Mouse (Mus musculus): Measurements from ENCODE around the gene Cacna1e. TPM values are rescaled to one million over a fixed set of nuclear protein-coding genes. Genes with fewer than 3 reads are reported as not detected.

Cacna1e gene
- total and polyA plus RNA-seq, 3 experiments = 0.60 to 8.5 (median 2.5) TPM

- peak; percentile 90 for DNase-seq (ENCODE audit: extremely low read depth)
- H3K9ac ChIP-seq (ENCODE audit: insufficient read depth, low read depth) = peak overlapping the region; percentile 38; the same call in 1 of the 2 replicates
- peaks cover 29% of the 10 kb centered on the region; the same call in 1 of the 2 replicates for H3K79me2 ChIP-seq (replicated peaks; ENCODE audit: control insufficient read depth, extremely low read depth, insufficient read depth, poor library complexity, severe bottlenecking)
- H3K4me1 ChIP-seq (ENCODE audit: control insufficient read depth in 1 of 2, insufficient read depth in 2 of 2) = peaks cover 73 to 98% of the 10 kb centered on the region in 2 experiments
- H3K4me3 ChIP-seq (replicated peaks in 1 of 3; ENCODE audit: low read depth in 2 of 3, low read length in 2 of 3, poor library complexity in 1 of 3) = no peak overlapping the region
- in situ Hi-C loops (cut with MboI; ENCODE audit: low pct_ligation_motif_present, low pct_unique_long_range_greater_than_20kb, low sequenced_read_pairs) (no loop called here), dilution Hi-C loops (cut with MboI; ENCODE audit: extremely low pct_ligation_motif_present, extremely low pct_unique_long_range_greater_than_20kb, low sequenced_read_pairs) (no loop called here)
- H3K27ac ChIP-seq (ENCODE audit: insufficient read depth, low read depth) = peak overlapping the region; percentile 84
- no peak for TF ChIP-seq MAFK (IDR thresholded peaks at IDR 0.05; ENCODE audit: insufficient replicate concordance, low read length)
- peak; percentile 81 for TF ChIP-seq ETS1 (conservative IDR thresholded peaks at IDR 0.05; ENCODE audit: low read depth, low read length)
- TF ChIP-seq MYC (IDR thresholded peaks at IDR 0.05; ENCODE audit: low read depth, low read length) = peak; percentile 97
- no peak for TF ChIP-seq USF1 (IDR thresholded peaks at IDR 0.05; ENCODE audit: low read depth, low read length)
- no peak for TF ChIP-seq ZKSCAN1 (IDR thresholded peaks at IDR 0.05; ENCODE audit: borderline replicate concordance, low read depth, low read length)
- TF ChIP-seq CHD1 (IDR thresholded peaks at IDR 0.05; ENCODE audit: low read depth, low read length) = no peak
- TF ChIP-seq POLR2AphosphoS2 (IDR thresholded peaks at IDR 0.05; ENCODE audit: low read depth, low read length) = no peak
- peak; percentile 43 for TF ChIP-seq HCFC1 (IDR thresholded peaks at IDR 0.05; ENCODE audit: low read depth, low read length)
- no peak for TF ChIP-seq ELF1 (IDR thresholded peaks at IDR 0.05; ENCODE audit: low read depth, low read length)
- no peak for TF ChIP-seq ZC3H11A (IDR thresholded peaks at IDR 0.05; ENCODE audit: low read depth, low read length)
- TF ChIP-seq CTCF (conservative IDR thresholded peaks at IDR 0.05 in 1 of 2, IDR thresholded peaks at IDR 0.05 in 1 of 2; ENCODE audit: low read depth in 2 of 2, low read length in 2 of 2) = no peak
- TF ChIP-seq ZMIZ1 (IDR thresholded peaks at IDR 0.05; ENCODE audit: low read depth, low read length) = no peak
- TF ChIP-seq GABPA (IDR thresholded peaks at IDR 0.05; ENCODE audit: insufficient replicate concordance, low read depth, low read length) = no peak
- peak; percentile 68 for TF ChIP-seq BHLHE40 (IDR thresholded peaks at IDR 0.05; ENCODE audit: low read depth, low read length)
- TF ChIP-seq E2F4 (IDR thresholded peaks at IDR 0.05; ENCODE audit: insufficient replicate concordance, low read depth, low read length) = peak; percentile 51; the same call in 1 of the 2 replicates
- TF ChIP-seq NRF1 (IDR thresholded peaks at IDR 0.05; ENCODE audit: low read depth, low read length) = no peak
- TF ChIP-seq JUN (IDR thresholded peaks at IDR 0.05; ENCODE audit: insufficient read depth, low read depth, low read length) = peak; percentile 91
- TF ChIP-seq KAT2A (IDR thresholded peaks at IDR 0.05; ENCODE audit: insufficient replicate concordance, low read length) = no peak
- TF ChIP-seq JUND (conservative IDR thresholded peaks at IDR 0.05; ENCODE audit: low read depth, low read length) = peak; percentile 99
- TF ChIP-seq PAX5 (IDR thresholded peaks at IDR 0.05; ENCODE audit: low read length) = no peak
- TF ChIP-seq SMC3 (IDR thresholded peaks at IDR 0.05; ENCODE audit: low read depth, low read length) = peak; percentile 40; the same call in 1 of the 2 replicates
- 0 out of 2 replicates have a peak, but pooled peaks have one; percentile 41 for TF ChIP-seq NELFE (IDR thresholded peaks at IDR 0.05; ENCODE audit: low read depth, low read length)
- peak; percentile 91 for TF ChIP-seq MXI1 (IDR thresholded peaks at IDR 0.05; ENCODE audit: low read depth, low read length)
- peak; percentile 80 for TF ChIP-seq SIN3A (IDR thresholded peaks at IDR 0.05; ENCODE audit: low read length)
- peak; percentile 13; the same call in 1 of the 2 replicates for TF ChIP-seq POLR2A (IDR thresholded peaks at IDR 0.05; ENCODE audit: low read depth, low read length)
- peak; percentile 62 for TF ChIP-seq CHD2 (IDR thresholded peaks at IDR 0.05; ENCODE audit: low read length)
- peak; percentile 83 for TF ChIP-seq TCF12 (IDR thresholded peaks at IDR 0.05; ENCODE audit: low read depth, low read length)
- no peak for TF ChIP-seq USF2 (conservative IDR thresholded peaks at IDR 0.05; ENCODE audit: low read depth, low read length)
- peak; percentile 85; the same call in 1 of the 2 replicates for TF ChIP-seq MAZ (IDR thresholded peaks at IDR 0.05; ENCODE audit: low read depth, low read length)
- TF ChIP-seq MEF2A (IDR thresholded peaks at IDR 0.05; ENCODE audit: borderline replicate concordance, low read depth, low read length) = peak; percentile 91
- peak; percentile 91 for TF ChIP-seq MAX (IDR thresholded peaks at IDR 0.05; ENCODE audit: low read length)
- TF ChIP-seq RAD21 (IDR thresholded peaks at IDR 0.05; ENCODE audit: low read depth, low read length) = peak; percentile 30
- no peak; the same call in 1 of the 2 replicates for TF ChIP-seq ZNF384 (IDR thresholded peaks at IDR 0.05; ENCODE audit: low read depth, low read length)
- TF ChIP-seq TBP (conservative IDR thresholded peaks at IDR 0.05; ENCODE audit: low read depth, low read length) = peak; percentile 53; the same call in 1 of the 2 replicates
- TF ChIP-seq UBTF (IDR thresholded peaks at IDR 0.05; ENCODE audit: low read depth, low read length) = no peak
- peak; percentile 98 for TF ChIP-seq EP300 (IDR thresholded peaks at IDR 0.05; ENCODE audit: low read length)
- TF ChIP-seq IRF4 (IDR thresholded peaks at IDR 0.05; ENCODE audit: low read depth, low read length) = peak; percentile 100
- peak; percentile 89 for TF ChIP-seq RCOR1 (conservative IDR thresholded peaks at IDR 0.05; ENCODE audit: low read depth, low read length)
- no peaks in the 10 kb centered on the region for H3K27me3 ChIP-seq (replicated peaks)
- H3K9me3 ChIP-seq (replicated peaks; ENCODE audit: low read length) = no peaks in the 10 kb centered on the region
- peak overlapping the region; percentile 53; the same call in 1 of the 2 replicates for H3K4me2 ChIP-seq (ENCODE audit: insufficient read depth, low read depth, poor library complexity, severe bottlenecking)
- H3K36me3 ChIP-seq (replicated peaks in 1 of 2; ENCODE audit: control insufficient read depth in 1 of 2, insufficient read depth in 1 of 2, low read length in 1 of 2) = peaks cover 0 to 3% of the 10 kb centered on the region in 2 experiments
These were observed 45.0 kb downstream of the Cacna1e start for GRCm38 (mm10) chr1:154839272-154839671.
